Mouse (Mus musculus): ENCODE results near the gene Itgad.
"Not testable (repeated sequence)": the region's sequence is repeated elsewhere in the genome, so short reads cannot be mapped to it uniquely, and the experiment has no call there.

Itgad gene

GRCm38 (mm10) chr7:128154076-128154475 lies at the start of gene Itgad:
Gene Itgad (plus strand): TSS chr7:128154376.
- no peak for DNase-seq (ENCODE audit: low spot score)

DNA sequence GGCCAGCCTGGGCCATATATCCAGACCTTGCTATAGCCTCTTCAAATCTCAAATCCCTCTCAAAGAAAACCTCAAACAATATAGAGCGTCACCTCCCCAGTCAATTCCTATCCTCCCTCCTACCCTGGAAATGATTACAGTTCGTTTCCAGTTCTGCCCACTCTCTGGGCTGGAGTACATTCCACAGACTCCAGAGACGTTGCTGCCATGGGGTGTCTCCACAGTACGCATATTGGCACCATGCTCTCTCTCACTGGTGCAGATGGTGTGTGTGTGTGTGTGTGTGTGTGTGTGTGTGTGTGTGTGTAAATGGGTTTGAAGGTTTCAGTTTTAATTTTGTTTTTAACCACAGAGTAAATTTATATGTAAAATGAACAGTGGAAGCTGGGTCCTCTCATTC lies 48.9 kb upstream of the Itgad start:
- no peak for DNase-seq (ENCODE audit: low spot score)

DNA sequence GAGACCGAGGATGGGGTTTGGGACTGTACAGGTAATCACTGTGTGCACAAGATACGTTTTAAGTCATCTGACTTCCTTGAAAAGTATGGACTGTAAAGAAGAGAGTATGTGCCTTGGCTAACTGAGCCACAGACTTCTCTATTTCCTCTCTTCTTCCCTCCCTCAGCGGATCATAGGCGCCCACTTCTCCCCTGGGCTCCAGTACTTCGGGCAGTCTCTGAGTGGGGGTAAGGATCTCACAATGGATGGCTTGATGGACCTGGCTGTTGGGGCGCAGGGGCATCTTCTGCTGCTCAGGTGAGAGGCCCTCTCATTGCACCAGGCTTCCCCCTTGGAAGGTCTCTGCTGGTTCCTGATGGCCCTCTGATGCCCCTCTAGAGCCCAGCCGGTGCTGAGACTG lies 46.7 kb upstream of the Itgad start:
- DNase-seq (ENCODE audit: low spot score) = no peak

DNA sequence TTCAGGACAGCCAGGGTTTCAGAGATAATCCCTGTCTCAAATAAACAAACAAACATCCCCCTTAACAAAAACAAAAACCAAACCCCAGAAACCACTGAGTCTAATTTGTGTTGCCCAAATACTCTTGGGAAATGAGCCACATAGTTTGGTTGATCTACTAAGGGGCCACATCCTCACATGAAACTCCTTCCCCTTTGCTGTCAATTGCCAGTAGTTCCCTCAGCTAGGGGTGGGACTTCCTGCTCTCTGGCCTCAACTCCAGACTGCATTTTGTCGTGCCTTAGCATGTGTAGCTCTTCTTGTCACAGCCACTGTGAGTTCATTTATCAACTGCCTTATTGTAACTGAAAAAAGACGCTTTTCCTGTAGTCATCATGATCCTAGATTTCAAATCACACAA lies 43.9 kb upstream of the Itgad start:
- no peak for DNase-seq (ENCODE audit: low spot score)

DNA sequence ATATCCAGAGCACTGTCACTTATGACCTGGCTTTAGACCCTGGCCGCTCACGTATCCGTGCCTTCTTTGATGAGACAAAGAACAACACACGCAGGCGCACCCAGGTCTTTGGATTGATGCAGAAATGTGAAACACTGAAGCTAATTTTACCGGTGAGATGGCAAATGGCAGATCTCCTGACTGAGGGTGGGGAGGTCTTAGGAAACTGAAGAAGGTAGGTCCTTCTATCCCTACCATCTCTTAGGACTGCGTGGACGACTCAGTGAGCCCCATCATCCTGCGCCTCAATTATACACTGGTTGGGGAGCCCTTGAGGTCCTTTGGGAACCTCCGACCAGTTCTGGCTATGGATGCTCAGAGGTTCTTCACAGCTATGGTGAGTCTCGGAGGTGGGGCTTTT lies 42.0 kb upstream of the Itgad start:
- no peak for DNase-seq (ENCODE audit: low spot score)

GRCm38 (mm10) chr7:128114371-128115105 lies 39.6 kb upstream of the Itgad start:
- no peak for DNase-seq (ENCODE audit: low spot score)

- DNase-seq (ENCODE audit: low spot score) = no peak
Measured at GRCm38 (mm10) chr7:128115211-128115958, 38.8 kb upstream of the Itgad start.

- no peak for DNase-seq (ENCODE audit: low spot score)
Measured at GRCm38 (mm10) chr7:128116396-128116795, 37.8 kb upstream of the Itgad start.

GRCm38 (mm10) chr7:128119726-128120490 lies 34.3 kb upstream of the Itgad start:
- no peak for DNase-seq (ENCODE audit: low spot score)

- no peak for DNase-seq (ENCODE audit: low spot score)
Measured at GRCm38 (mm10) chr7:128128741-128129720, 25.1 kb upstream of the Itgad start, which contains the start of gene Itgax. Gene Itgax (plus strand): TSS chr7:128129547.

DNA sequence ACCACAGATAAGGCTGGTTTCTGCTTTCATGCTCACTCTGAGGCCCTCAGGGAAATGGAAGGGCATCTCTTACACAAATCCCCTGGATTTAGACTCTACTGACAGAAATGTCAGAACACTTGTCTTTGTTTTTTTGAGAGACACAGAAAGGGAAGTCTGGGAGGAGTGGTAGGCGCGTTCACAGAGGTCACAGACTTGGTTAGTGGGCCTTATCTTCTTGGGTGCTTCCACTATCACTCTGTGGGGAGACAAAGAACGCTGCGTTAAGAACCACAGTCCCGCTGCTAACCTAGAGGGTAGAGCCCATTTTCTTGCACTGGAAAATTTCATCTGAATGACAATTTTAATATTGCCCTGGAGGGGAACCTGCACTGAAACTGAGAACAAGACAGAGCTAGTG lies 22.0 kb upstream of the Itgad start:
- DNase-seq (ENCODE audit: low spot score) = no peak

DNA sequence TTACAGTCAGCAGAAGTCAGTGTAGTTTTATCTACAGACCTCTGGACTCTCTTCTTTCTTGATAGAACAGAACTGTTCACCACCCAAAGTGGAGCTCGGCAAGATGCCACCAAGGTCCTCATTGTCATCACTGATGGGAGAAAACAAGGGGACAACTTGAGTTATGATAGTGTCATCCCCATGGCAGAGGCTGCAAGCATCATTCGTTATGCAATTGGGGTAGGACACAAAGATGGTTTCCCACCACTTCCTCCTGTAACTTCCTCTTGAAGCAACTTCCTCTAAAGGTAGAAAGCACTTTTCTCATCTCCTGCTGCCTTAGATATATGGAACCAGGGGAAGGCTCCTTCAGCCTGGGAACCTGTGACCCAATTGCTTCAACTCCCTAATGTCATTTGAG lies 20.6 kb upstream of the Itgad start:
- DNase-seq (ENCODE audit: low spot score) = no peak

DNA sequence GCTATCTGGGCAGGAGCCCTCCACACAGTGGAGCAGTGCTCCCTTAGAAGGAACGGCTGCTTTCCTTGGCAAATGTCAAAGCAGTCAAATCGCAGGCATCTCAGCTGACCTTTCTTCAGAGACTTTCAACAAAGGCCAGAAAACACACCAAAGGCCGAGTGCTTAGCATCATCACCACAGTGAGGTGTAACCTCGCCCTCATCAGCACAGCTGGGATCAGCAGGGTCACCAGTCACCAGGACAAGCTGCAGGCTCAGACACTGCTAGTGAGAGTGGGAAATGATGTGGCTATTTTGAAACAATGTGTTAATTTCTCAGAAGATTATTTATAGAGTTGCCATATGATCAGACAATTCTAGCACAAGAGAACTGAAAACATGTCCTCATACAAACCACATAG lies 17.2 kb upstream of the Itgad start:
- no peak for DNase-seq (ENCODE audit: low spot score)

DNA sequence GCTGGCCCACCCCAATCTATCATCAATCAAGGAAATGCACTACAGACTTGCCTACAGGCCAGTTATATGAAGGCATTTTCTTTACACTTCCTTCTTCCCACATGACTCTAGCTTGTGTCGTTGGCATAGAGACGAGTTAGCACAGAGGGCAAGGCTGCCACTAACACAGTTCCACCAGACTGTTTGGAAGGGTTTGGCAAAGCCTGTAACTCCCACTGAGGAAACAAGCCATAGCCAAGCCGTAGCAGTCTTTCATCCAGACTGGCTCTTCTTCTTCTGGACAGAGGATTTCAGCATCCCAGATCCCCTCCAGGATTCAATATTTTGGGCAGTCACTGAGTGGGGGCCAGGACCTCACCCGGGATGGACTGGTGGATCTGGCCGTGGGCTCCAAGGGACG lies 14.6 kb upstream of the Itgad start:
- DNase-seq (ENCODE audit: low spot score) = no peak

GRCm38 (mm10) chr7:128150970-128151369 lies 3.2 kb upstream of the Itgad start:
- no peak for DNase-seq (ENCODE audit: low spot score)

GRCm38 (mm10) chr7:128154924-128155323 lies 748 bp downstream of the Itgad start:
- DNase-seq (ENCODE audit: low spot score) = no peak

GRCm38 (mm10) chr7:128158688-128159354 lies 4.6 kb downstream of the Itgad start:
- not testable (repeated sequence) for DNase-seq (ENCODE audit: low spot score)

DNA sequence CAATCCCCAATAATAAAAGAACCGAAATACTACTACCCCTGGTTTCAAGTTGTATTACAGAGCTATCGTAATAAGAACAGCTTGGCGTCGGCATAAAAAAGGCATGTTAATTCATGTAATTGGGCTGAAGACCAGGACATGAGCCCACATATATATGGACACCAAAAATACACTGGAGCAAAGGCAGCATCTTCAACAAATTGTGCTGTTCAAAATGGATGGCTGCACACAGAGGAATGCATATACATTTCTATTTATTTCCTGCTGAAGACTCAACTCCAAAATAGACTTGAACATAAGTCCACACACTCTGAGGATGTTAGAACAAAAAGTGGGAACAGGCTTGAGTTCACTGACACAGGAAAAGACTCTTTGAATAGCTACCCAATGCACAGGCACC lies 9.8 kb downstream of the Itgad start:
- DNase-seq (ENCODE audit: low spot score) = no peak

GRCm38 (mm10) chr7:128166391-128166790 lies 12.2 kb downstream of the Itgad start:
- DNase-seq (ENCODE audit: low spot score) = no peak

DNA sequence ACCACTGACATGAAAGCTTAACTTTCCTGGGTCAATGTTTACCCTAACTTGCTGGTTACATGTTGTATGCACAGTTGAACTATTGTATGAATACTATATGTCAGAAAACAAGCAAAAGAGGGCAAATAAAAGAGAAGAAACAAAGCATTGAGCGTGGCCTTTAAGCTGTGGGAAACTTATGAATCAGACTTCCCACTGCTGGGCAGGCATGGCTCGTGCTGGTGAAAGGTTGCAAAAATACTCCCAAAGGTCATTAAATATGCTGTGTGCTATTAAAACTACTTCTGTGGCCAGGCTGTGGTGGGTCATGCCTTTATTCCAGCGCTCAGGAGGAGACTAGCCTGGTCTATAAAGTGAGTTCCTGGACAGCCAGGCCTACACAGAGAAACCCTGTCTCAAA lies 15.8 kb downstream of the Itgad start:
- no peak for DNase-seq (ENCODE audit: low spot score)

DNA sequence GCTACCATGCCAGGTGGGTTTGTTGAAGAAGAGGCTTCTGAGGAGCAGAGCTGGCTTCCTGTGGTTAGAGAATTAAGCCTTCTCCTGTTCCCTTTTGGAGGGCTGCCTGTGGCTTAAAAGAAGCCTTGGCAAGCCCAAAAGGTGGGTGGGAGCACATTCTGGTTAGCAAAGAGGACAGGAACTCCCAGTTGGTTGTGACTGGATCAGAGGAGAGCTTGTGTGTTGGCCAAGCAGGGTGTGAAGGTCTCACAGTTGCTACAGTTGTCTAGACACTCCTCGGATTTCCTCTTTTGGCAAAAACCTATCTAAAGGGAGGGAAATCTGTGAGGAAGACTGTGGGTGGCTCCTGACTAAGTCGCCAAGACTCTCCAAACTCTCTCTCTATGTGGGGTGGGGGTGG lies 24.2 kb downstream of the Itgad start:
- no peak for DNase-seq (ENCODE audit: low spot score)
